Mouse (Mus musculus): ENCODE measurements around the gene Cpne6.

Gene Cpne6

GRCm38 (mm10) chr14:55551794-55552193, 41.5 kb downstream of the Cpne6 start:
- DNase-seq (ENCODE audit: low read depth, low spot score), result no peak

GRCm38 (mm10) chr14:55554635-55555034, 44.4 kb downstream of the Cpne6 start:
- no peak for DNase-seq (ENCODE audit: low read depth, low spot score)

GRCm38 (mm10) chr14:55555788-55556187, 45.5 kb downstream of the Cpne6 start:
- no peak for DNase-seq (ENCODE audit: low read depth, low spot score)

GRCm38 (mm10) chr14:55557003-55557402, 46.8 kb downstream of the Cpne6 start:
- DNase-seq (ENCODE audit: low read depth, low spot score), result no peak

- DNase-seq (ENCODE audit: low read depth, low spot score), result no peak
These were observed 47.3 kb downstream of the Cpne6 start for GRCm38 (mm10) chr14:55557587-55557986.

GRCm38 (mm10) chr14:55558740-55559448, 48.6 kb downstream of the Cpne6 start:
- no peak for DNase-seq (ENCODE audit: low read depth, low spot score)

- DNase-seq (ENCODE audit: low read depth, low spot score), result peak; percentile 89
These were observed 49.6 kb downstream of the Cpne6 start, which contains the start of gene Dcaf11 for GRCm38 (mm10) chr14:55559799-55560201. Gene Dcaf11, plus strand, starts transcription at chr14:55560006.

- peak; percentile 97 for DNase-seq (ENCODE audit: low read depth, low spot score)
These were observed 50.2 kb downstream of the Cpne6 start, which contains the start of gene A730061H03Rik for GRCm38 (mm10) chr14:55560202-55561073. Gene A730061H03Rik, minus strand, starts transcription at chr14:55560406.

- no peak for DNase-seq (ENCODE audit: low read depth, low spot score)
These were observed 51.6 kb downstream of the Cpne6 start for GRCm38 (mm10) chr14:55561860-55562259.

GRCm38 (mm10) chr14:55563249-55563648, 53.0 kb downstream of the Cpne6 start:
- DNase-seq (ENCODE audit: low read depth, low spot score), result no peak

- no peak for DNase-seq (ENCODE audit: low read depth, low spot score)
These were observed 55.5 kb downstream of the Cpne6 start for GRCm38 (mm10) chr14:55565748-55566147.
